Mouse (Mus musculus) heart, adult 2 months (tissue): ENCODE results near the gene Prss2. TPM values are rescaled to one million over a fixed set of nuclear protein-coding genes. Genes with fewer than 3 reads are reported as not detected.
"Not testable (repeated sequence)": the region's sequence is repeated elsewhere in the genome, so short reads cannot be mapped to it uniquely, and the experiment has no call there.

Experiments
- DNase-seq, 2 experiments: peaks; one replicate each; pipeline ENCODE4 v3.0.0; 2021
- H3K27ac ChIP-seq: fragments of 200-600 bp; 2 replicates; pipeline ENCODE4 v1.8.1; 2022
- H3K27me3 ChIP-seq: fragments of 200-500 bp; 2 replicates; pipeline ENCODE4 v1.6.1; 2012; ENCODE audit warnings: mild to moderate bottlenecking, low read length, inconsistent platforms, mixed read lengths; ENCODE audit not compliant: control insufficient read depth, insufficient read depth
- H3K36me3 ChIP-seq: fragments of 200-500 bp; 2 replicates; pipeline ENCODE4 v1.6.1; 2012; ENCODE audit warnings: low read length, inconsistent platforms; ENCODE audit not compliant: control insufficient read depth, insufficient read depth
- H3K4me1 ChIP-seq: fragments of 200-500 bp; 2 replicates; pipeline ENCODE4 v1.6.1; 2011; ENCODE audit warnings: low read length; ENCODE audit not compliant: control insufficient read depth, insufficient read depth
- H3K4me3 ChIP-seq: fragments of 200-600 bp; 2 replicates; pipeline ENCODE4 v1.8.1; 2022
- H3K79me2 ChIP-seq: fragments of 200-500 bp; replicated peaks from 2 replicates; pipeline ENCODE4 v1.6.1; 2012; ENCODE audit warnings: mild to moderate bottlenecking, inconsistent platforms, low read length, moderate library complexity, mixed read lengths; ENCODE audit not compliant: control insufficient read depth, insufficient read depth
- H3K9ac ChIP-seq: fragments of 200-500 bp; 2 replicates; pipeline ENCODE4 v1.6.1; 2012; ENCODE audit warnings: low read depth, mild to moderate bottlenecking, control low read depth, inconsistent platforms, low read length, mixed read lengths
- CTCF ChIP-seq: fragments of 200-600 bp; IDR thresholded peaks from 2 replicates; pipeline ENCODE4 v1.8.1; 2022; ENCODE audit warnings: antibody characterized with exemption, mild to moderate bottlenecking, moderate library complexity
- EP300 ChIP-seq: fragments of 200-500 bp; IDR thresholded peaks from 2 replicates; pipeline ENCODE4 v1.6.1; 2011; ENCODE audit warnings: low read depth, low read length, control low read depth; ENCODE audit not compliant: insufficient read depth
- POLR2A ChIP-seq: fragments of 200-500 bp; IDR thresholded peaks from 2 replicates; pipeline ENCODE4 v1.6.1; 2011; ENCODE audit warnings: mild to moderate bottlenecking, low read depth, low read length, control low read depth; ENCODE audit not compliant: insufficient read depth
- WGBS: fragments of 180-500 bp; shearing (Covaris S2); methylation state at CpG from one replicate; pipeline ENCODE4 v1.1.7; 2018; 5-methylcytosine and 5-hydroxymethylcytosine counted together
- intact Hi-C: fragments of 180-260 bp; cut with DNase I; formaldehyde crosslinking; loops from one replicate; pipeline ENCODE4 v1.15.1; 2025
- polyA plus RNA-seq: library from polyadenylated mRNA; depleted of rRNA; stranded (reverse); fragments of >200 nt; gene quantifications from 2 replicates; pipeline ENCODE4 v1.2.3, GENCODE M21; 2012
- total RNA-seq, 2 experiments: library from RNA; stranded (reverse); gene quantifications; 2 replicates each; pipeline ENCODE4 v1.2.3; 2021

The Prss2 gene
- total and polyA plus RNA-seq, 3 experiments, result not detected

- H3K27ac ChIP-seq, result no peak overlapping the region
- H3K9ac ChIP-seq, result no peak overlapping the region
- DNase-seq, result no peak
- no peaks in the 10 kb centered on the region for H3K79me2 ChIP-seq
- TF ChIP-seq POLR2A, result no peak
- no peak for TF ChIP-seq EP300
- TF ChIP-seq CTCF, result no peak
- WGBS, result 73% methylated on average over 1 of the region's 1 CpGs
- no peaks in the 10 kb centered on the region for H3K36me3 ChIP-seq
- no peaks in the 10 kb centered on the region for H3K4me1 ChIP-seq
- intact Hi-C loops, result loop anchor here (5.0 to 10.0 kb wide), 2 partner anchors 265 to 473 kb away; no protein-coding TSS in a partner anchor
- no peak overlapping the region for H3K4me3 ChIP-seq
- no peaks in the 10 kb centered on the region for H3K27me3 ChIP-seq
Measured at GRCm38 (mm10) chr6:41527402-41527801, 5.8 kb downstream of the Prss2 start.

- not testable (repeated sequence) for H3K4me1 ChIP-seq, H3K9ac ChIP-seq, H3K4me3 ChIP-seq, H3K27ac ChIP-seq, H3K36me3 ChIP-seq, DNase-seq, H3K79me2 ChIP-seq, H3K27me3 ChIP-seq
- intact Hi-C loops, result loop anchor here (5.0 to 10.0 kb wide), 2 partner anchors 268 to 475 kb away; no protein-coding TSS in a partner anchor
- 37% methylated on average over 2 of the region's 2 CpGs for WGBS
- TF ChIP-seq CTCF, result peak; percentile 58
Measured at GRCm38 (mm10) chr6:41529987-41530386, 8.4 kb downstream of the Prss2 start.

- intact Hi-C loops, result no loop called here
- TF ChIP-seq POLR2A (no peak), CTCF (no peak), EP300 (no peak)
Measured at GRCm38 (mm10) chr6:41532181-41532580, 10.6 kb downstream of the Prss2 start.

GRCm38 (mm10) chr6:41532687-41533284 lies 11.2 kb downstream of the Prss2 start:
- DNase-seq, result no peak
- H3K4me1 ChIP-seq, result no peaks in the 10 kb centered on the region
- TF ChIP-seq POLR2A (no peak), EP300 (no peak), CTCF (no peak)
- 72% methylated on average over 8 of the region's 8 CpGs for WGBS
- no peaks in the 10 kb centered on the region for H3K79me2 ChIP-seq
- H3K9ac ChIP-seq, result no peak overlapping the region
- H3K4me3 ChIP-seq, result no peak overlapping the region
- H3K27me3 ChIP-seq, result no peaks in the 10 kb centered on the region
- intact Hi-C loops, result no loop called here
- no peak overlapping the region for H3K27ac ChIP-seq
- no peaks in the 10 kb centered on the region for H3K36me3 ChIP-seq

More at GRCm38 (mm10) chr6:41532181-41532580, 10.6 kb downstream of the Prss2 start:
- 65% methylated on average over 4 of the region's 4 CpGs for WGBS
- Histone ChIP-seq H3K4me3 (no peak overlapping the region), H3K27me3 (no peaks in the 10 kb centered on the region), H3K27ac (no peak overlapping the region), H3K36me3 (no peaks in the 10 kb centered on the region), H3K9ac (no peak overlapping the region), H3K4me1 (no peaks in the 10 kb centered on the region), H3K79me2 (no peaks in the 10 kb centered on the region)
- no peak for DNase-seq

GRCm38 (mm10) chr6:41537376-41537775 lies 15.8 kb downstream of the Prss2 start:
- Histone ChIP-seq H3K27me3 (no peaks in the 10 kb centered on the region), H3K4me3 (no peak overlapping the region), H3K4me1 (no peaks in the 10 kb centered on the region), H3K27ac (no peak overlapping the region), H3K79me2 (no peaks in the 10 kb centered on the region), H3K9ac (no peak overlapping the region), H3K36me3 (no peaks in the 10 kb centered on the region)
- WGBS, result 84% methylated on average over 1 of the region's 1 CpGs
- intact Hi-C loops, result no loop called here
- no peak for DNase-seq
- TF ChIP-seq CTCF (no peak), POLR2A (no peak), EP300 (no peak)

- DNase-seq, H3K4me3 ChIP-seq, H3K4me1 ChIP-seq, H3K36me3 ChIP-seq, H3K79me2 ChIP-seq, H3K9ac ChIP-seq, H3K27ac ChIP-seq, H3K27me3 ChIP-seq, intact Hi-C loops: not testable (repeated sequence)
- WGBS, result 81% methylated on average over 6 of the region's 8 CpGs
Measured at GRCm38 (mm10) chr6:41538296-41538695, 16.7 kb downstream of the Prss2 start.

GRCm38 (mm10) chr6:41540746-41541145 lies 19.2 kb downstream of the Prss2 start:
- Histone ChIP-seq H3K9ac (no peak overlapping the region), H3K27me3 (no peaks in the 10 kb centered on the region), H3K36me3 (no peaks in the 10 kb centered on the region), H3K27ac (no peak overlapping the region), H3K4me3 (no peak overlapping the region), H3K4me1 (no peaks in the 10 kb centered on the region), H3K79me2 (no peaks in the 10 kb centered on the region)
- no peak for DNase-seq
- intact Hi-C loops, result no loop called here
- TF ChIP-seq POLR2A (no peak), EP300 (no peak), CTCF (no peak)
